Mouse (Mus musculus) c-Kit-positive CD71-positive TER-119-negative erythroid progenitor cells, embryonic 14.5 days (primary cell): ENCODE data around the gene Aif1.
A peak's percentile ranks its signal among the peaks of the same experiment; 100 is the strongest.

Experiments used
- DNase-seq: peaks from one replicate; pipeline ENCODE4 v3.0.0-alpha.2; 2013; ENCODE audit warnings: low read depth

Gene Aif1

DNA sequence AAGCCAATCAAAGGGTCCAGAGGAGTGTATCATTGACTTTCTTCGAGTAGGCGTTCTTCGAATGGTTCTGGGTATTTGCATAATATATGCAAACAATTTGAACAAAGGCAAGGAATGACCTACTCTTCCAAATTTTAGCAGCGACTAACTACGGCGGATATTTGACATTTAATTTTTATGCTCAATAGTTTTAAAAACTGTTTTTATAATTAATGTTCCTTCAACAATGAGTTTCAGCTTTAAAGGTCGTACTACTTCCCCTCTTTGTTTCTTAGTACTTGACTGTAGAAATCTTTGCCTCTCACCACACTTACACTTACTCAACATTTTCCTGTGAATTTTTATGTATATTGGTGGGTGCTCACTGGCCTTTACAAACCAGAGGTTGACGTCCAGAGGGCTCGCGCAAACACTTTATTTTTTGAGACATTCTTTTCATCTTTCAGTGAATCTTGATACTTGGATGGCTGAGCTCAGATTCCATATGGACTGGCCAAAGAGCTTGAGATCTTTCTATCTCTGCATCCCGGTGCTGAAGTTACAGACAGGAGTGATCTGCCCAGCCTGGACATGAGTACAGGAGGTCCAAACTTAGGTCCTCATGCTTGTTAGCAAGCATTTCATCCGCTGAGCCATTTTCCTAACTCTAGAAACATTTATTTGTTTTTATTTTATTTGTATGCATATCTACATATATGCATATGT, 10.3 kb downstream of the Aif1 start:
- DNase-seq, result no peak

DNA sequence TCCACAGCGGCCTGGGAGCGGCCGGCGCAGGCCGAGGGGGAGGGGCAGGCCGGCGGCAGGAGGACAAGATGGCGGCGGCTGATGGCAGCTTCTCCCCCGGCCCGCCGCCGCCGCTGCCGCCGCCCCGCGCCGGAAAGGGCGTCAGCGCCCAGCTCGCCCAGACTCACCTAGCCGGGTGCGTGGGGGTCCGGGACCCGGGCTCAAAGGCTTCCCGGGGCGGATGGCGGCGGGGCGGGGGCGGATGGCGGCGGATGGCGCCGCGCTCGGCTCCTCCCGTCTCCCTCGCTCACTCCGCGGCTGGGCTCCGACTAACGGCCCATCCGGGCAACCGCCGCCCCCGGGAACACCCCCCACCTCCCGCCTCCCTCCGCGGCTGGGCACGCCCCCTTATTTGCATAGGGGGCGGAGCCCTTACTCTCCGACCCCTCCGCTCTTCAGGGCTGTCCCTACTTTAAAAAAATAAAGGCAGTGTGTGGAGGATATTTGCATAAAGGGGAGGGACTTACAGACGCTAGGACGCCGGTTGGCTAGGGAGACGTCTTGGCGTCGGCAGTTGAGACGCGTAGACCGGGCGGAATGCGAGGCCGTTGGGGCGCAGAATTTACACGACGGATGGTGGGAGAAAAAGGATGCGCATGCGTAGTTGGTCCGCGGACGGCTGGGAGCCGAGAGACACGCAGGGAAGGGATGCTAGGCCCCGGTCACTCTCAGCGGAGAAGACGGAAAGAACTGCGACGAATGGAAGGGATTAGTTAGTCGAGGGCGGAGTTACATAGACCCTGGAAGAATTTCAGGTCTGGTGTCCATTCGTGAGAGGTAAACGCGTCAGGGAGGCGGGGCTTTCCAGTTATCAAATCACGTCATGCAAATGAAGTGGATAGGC, 11.1 kb downstream of the Aif1 start, which contains the start of gene Prrc2a:
Gene Prrc2a, minus strand, starts transcription at position 330 of the 883 bp plus-strand sequence.
- peak; percentile 97 for DNase-seq

DNA sequence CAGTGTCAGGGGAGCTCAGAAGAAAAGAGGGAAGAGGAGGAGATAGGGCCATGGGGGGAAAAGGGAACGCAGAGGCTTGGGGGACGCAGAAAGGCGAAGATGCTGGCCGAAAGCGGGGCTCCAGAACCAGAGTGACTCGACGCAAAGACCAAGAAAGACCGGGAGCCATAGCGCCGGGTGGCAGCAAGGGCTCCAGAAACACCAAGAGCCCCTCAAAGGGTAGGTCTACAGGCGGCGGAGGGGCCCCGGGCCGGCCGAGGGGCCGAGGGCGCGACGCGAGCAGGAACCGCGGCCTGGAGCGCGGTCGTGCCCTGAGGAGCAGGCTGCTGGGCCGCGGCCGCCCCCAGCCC, 11.7 kb downstream of the Aif1 start:
- DNase-seq, result no peak

DNA sequence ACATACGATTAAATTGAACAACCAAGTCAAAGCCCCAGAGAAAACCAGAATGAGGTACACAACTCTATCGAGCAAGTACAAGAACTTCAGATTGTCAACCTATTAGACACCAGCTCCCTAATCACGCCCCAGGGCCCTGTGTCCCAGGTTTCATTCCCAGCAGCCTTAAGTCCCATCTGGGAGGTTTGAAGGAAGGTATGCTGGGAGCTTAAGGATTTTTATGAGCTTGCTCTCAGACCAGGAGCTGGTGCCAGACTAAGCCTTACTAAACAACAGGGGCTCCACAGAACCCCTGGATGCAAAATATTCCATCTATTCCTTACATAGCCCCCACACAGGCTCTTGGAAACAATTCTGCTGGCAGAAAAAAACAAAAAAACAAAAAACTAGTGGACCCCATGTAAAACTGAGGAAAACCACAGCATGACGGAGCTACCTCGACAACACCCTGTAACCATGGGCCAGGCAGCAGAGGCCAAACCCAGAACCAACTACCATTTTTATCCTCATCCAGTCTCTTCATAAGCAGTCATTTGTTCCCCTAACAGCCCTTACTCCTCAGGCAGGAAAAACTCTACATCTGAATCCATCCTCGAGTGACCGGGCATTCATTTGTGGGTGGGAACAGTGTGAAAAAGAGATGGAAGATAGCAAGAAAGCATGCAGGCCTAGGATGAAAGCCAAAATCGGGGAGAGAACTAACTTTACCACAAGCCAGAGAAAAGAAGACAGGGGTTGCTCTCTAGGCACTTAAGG, 12.4 kb downstream of the Aif1 start:
- DNase-seq, result no peak

DNA sequence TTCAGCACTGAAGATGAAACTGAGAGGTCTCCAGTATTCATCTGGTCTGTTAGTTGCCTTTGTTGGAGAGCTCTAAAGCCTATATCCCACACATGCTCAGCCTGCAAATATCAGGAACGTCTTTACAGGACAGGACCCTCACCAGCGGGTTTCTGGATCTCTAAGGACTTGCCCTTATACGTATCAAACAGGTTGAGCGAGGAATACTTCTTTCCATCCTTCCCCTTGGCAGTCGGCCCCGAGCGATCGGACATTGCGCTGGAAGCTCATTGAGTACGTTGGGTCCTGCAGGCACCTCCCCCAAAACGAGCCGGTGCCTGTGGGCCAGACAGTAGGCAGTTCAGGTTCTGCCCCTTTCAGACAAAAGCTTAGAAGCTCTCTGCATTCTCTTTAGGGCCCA, 13.1 kb downstream of the Aif1 start:
- no peak for DNase-seq

DNA sequence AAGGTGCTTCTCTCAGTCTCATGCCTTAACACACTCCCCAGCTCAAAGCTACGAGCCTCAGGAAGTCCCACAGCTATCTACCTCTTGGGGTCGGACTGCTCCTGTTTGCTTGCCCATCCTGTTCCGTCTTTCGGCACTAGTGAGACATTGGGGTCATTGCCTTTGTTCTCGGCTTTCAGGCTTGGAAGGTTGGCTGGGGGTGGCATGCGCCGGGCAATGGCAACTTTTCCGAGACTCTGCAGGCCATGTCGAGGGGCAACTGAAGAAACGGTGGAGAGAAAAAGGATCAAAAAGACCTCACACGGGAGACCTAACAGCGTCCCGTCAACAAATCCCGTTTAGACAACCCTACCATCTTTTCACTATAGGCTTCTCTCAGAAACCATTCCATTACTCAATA, 13.7 kb downstream of the Aif1 start:
- no peak for DNase-seq

DNA sequence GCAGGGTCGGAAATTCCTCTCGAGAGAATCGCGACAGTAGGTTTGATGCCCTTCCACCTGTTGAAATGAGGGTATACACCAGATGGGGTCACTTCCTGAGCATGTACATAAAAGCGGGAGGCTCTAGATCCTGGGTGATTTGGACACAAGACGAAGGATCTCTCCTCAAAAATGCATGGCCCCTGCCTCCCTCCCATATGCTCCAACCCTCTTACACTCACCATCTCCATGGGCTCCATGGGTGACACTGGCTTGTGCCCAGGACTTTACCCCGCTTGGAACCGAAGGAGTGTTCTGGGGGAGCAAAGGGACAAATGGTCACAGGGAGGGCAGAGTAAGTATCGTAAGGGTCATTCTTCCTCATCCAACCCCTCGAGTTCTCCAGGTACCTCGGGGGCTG, 14.4 kb downstream of the Aif1 start:
- no peak for DNase-seq

DNA sequence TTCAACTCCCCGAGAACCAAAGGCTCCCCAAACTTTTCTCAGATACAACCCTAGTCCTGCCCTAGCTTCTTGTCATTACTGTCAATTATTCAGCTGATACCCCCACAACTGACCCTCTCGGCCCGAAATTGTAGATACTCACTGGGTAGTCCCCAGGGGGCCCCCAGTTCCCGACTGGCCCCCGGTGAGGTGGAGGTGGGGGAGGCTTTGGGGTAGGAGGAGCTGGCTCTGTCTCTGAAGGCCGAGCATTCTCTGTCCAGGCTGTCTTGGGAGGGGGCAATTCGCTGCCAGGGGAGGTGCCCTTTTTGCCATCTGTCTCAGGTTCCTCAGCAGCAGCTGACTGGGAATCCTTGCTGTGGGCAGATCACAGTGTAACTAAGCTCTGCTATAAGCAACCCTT, 16.2 kb downstream of the Aif1 start:
- DNase-seq, result no peak

DNA sequence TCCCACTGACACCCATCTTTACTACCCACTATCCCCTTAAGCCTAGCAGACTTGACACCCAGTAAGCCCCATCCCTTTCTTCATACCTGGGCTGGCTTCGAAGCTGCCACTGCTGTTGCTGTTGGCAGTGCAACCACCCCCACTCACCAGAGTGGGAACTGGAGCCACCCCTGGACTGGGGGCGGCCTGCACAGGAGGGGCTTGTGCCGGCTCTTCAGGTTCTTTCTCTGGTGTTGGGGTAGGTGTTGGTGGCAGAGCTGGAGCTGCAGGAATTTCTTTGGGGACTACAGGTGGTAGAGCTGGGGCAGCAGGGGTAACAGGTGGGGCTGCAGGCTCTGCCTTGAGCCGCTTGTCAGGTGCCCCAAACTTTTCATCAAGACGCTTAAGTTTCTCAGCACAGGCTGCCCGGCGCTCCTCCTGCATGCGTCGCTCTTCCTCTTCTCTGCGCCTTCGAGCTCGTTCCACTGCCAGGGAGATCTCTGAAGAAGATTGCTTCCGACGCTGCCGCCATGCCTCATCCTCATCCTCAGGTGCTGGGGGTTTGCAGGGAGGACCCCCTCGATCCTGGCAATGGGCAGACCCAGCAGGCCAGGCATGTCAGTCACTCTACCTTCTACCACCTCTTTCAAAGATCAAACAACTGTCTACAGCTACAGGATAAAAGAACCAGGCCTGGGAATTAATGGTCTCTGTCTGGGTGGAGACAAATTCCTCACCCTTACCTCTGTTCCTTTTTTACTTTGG, 16.8 kb downstream of the Aif1 start:
- no peak for DNase-seq

DNA sequence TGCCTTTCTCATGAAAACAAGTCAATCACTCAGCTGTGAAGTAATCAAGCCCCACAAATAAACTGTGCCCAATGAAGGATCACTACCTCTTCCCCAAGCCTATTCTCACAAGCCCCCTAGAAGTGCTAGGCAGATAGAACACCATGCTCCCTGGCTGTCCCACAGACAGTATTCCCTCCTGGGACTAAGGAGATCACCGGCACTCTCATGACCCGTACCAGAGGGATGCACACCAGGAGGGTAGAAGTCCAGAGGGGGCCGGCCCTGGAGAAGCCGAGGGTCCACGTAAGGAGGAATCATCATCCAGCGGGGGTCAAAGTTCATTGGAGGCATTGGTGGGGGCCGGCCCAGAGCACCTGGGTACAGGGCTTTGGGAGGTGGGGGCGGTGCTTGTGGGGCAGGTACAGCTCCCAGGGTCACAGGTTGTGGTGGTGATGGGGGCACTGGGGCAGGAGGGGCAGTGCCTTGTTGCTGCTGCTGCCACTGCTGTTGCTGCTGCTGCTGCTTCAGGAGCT, 18.1 kb downstream of the Aif1 start:
- DNase-seq, result no peak

DNA sequence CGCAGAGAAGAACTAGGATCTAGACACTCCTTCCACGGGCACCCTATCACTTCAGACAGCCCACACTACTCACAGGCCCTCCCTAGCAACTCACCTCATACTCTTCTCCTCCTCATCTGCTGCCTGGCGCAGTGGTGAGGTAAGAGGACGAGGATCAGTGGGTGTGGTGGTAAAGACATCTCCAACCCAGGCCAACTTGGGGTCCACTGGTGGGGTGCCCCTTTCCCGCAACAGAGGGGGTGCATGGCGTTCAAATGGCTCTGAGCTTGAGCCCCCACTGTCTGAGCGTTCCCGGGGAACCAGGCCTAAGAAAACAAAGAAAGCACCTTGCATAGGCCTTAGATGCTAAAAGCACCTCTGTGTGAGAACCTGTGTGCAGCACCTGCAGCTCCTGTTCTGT, 18.6 kb downstream of the Aif1 start:
- DNase-seq, result no peak

DNA sequence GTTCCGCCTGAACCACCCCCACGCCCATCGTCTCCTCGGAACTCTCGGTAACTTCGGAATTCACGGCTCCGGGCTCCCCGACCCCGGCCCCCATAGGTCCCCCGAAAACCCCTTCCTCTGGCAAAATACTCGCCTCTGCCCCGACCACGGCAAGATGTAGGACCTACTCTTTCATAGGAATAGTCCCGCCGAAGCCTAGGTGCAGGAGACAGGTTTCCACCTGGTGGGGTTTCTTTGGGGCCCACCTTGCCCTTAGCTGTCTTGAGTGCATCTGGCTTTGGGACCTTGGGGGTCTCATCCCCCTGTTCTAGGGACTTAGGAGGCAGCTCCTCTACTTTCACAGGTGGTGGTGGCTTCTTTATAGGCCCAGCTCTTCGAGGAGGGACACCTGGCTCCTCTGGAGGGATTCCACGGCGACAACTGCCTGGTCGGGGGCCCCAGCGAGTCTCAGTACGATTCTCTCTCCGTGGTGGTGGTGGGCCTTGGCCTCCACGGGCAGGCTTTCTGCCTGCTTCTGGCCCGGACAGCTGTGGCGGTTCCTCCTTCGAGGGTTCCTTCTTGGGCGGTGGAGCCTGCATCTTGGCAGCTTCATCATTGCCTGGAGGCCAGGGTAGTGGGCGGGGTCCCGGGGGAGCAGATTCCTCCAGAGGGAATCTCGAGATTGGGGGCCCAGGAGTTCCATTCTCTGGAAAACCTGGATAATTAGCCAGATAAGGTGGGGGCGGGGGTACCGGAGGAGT, 19.2 kb downstream of the Aif1 start:
- DNase-seq, result no peak

DNA sequence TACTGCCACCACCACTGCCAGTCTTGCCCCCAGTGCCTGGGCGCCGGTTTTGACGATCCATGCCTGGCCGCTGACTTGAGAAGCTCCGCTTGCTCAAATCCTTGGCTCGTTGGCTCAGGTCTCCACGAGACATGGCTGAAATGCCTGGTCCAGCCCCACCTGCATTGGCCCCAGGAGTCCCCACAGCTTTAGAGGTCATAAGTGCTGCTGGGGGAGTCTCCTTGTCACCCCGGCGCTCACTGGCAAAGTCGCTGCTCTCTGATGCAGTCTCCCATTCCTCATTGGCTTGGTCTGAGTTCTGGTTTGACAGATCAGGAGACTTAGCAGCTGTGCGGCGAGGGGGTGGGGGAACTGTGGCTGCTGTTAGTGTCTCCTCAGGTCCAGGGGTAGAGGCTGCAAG, 20.4 kb downstream of the Aif1 start:
- no peak for DNase-seq

DNA sequence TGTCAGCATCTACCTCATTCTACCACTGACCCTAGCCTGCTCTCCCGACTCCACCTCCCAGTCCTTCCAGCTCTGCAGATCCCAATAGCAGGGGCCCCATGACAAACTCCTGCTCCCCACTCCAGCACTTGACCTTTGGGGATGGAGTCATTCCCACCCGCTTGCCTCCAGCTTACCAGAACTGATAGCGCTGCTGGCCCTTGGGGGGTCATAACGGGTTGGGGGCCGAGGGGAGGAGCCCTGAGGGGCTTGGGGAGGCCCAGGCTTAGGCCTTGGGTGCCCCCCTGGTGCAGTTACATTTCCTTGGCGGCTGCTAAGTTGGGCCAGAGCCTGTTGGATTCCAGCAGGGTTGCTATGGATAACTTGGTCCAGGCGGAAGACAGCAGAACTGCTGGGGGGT, 21.3 kb downstream of the Aif1 start:
- DNase-seq, result no peak

DNA sequence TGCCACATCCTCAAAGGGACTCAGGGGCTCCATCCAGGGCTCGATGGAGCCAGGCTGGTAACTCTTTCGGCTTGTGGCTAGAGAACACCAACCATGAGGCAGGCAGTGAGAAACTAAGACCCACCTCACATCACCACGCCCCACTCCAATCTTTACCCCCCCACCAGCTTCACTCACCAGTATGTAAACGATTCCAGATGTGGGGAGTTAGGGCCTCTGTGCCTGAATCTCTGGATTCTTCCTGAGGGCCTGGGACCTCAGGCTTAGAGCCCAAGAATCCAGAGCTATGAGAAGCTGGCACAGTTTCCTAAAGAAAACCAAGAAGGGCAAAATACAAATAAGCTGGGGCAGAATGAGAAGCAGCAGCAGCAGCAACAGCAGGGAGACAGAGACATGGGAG, 21.9 kb downstream of the Aif1 start:
- no peak for DNase-seq

DNA sequence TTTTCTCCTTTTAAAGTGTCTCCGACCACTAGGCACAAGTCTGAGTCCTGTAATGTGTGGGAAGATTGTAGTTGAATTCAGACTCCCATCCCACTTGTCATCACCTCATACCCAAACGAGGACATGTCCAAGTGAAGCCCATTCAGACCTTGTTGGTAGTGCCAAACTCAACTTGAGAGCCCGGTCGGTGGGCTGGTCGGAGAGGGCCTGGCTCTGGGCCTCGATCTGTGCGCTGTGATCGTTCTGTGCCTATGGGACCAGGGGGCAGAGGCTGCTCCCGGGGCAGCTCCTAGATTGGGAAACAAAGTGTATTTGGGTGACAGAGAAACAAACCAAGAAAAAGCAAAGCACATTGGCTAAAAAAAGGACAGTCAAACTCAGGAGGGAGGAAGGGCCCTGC, 22.8 kb downstream of the Aif1 start:
- DNase-seq, result no peak

DNA sequence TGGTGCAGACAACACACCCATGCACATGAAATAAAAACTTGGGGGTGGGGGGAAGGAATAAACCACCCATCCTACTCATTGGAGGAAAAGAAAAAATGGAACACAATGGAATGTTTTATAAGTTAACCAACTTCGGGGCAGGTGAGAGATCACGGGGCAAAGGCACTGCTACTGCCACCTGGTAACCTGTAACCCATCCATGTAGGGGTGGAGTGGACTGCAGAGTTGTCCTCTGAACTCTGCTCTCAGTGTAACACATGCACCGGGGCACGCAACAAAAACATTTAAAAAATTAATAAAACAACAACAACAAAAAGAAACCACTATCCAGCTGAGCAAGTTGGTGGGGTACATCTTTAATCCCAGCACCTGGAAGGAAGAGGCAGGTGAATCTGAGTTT, 23.7 kb downstream of the Aif1 start:
- no peak for DNase-seq

DNA sequence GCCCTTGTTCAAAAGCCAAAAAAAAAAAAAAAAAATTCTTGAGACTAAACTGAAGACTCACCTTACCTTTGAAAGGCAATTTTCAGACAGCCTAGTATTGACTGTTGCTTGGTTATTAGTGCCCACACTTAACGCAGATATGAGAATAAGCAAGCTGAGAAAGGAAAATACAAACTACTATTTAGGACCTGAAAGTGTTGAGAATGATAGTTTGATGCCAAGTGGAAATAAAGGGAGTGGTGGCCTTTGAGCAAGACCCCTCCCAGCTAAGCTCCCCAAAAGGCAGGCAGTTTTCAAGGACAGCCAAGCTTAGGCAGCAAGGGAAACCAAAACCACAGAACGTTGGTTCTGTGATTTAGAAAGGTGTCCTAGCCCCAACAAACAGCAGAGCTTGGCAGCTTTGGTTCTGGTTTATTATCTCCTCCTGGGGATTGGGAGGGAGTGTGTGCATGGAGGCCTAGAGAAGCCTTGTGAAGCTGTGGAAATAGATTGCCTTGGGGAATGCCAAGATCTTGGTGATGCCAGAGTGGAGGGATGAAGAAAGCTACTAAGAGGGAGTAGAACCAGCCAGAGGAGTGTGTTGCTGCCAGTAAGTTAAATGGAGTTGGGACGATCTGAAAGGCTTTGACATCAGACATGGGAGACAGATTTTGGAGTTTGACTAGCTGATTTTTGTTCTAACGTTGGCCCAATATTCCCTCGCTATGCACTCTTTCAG, 27.8 kb downstream of the Aif1 start:
- DNase-seq, result no peak

DNA sequence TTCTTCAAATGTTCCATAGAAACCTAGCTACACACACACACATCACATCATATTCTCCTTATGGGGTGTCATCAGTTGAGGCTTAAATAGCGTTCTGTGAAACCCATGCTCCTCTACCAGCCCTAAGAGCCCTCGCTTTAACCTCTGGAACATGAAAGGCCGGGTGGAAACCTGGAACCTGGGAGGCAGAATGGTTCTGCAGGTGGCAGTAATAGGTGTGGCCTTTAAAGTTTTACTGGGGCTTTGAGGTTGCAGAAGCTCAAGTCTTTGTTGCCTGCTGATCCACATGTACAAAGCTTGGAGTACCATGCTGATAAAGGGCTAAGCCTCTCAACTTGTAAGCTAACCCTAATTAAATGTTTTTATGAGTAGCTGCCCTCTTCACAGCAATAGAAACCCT, 28.5 kb downstream of the Aif1 start:
- DNase-seq, result no peak

DNA sequence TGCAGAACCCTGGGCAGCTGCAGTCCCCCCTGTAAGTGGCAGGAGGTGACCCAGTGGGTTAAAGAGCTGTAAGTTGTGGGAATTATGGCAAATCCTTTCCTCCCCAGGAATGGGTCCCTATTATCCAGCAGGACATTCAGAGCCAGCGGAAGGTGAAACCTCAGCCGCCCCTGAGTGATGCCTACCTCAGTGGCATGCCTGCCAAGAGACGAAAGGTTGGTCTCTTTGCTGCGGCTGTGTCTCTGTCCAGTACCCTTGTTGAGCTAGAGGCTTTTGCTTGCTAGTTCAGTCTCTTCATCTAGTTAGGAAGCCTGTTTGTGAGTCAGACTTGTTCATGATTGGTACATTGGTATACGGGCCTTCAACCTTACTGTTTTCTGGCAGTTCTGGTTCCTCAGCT, 29.7 kb downstream of the Aif1 start:
- DNase-seq, result no peak

DNA sequence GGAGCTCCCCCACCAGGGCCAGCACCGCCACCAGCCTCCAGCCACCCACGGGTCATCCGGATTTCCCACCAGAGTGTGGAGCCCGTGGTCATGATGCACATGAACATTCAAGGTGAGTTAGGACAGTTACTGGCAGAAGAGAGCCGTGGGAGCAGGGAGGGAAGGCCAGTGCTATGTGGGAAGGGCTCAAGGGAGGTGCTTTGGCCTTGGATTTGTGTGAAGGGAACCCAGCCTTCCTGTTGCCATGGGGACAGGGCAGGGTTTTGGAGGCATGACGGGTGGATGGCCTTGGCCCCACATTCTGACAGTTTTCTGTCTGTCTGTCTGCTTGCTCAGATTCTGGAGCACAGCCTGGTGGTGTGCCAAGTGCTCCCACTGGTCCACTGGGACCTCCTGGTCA, 33.9 kb downstream of the Aif1 start:
- no peak for DNase-seq
